Mouse (Mus musculus) spleen, postnatal 14 days (tissue): ENCODE measurements around the gene Gm21915.

ENCODE experiments used
- DNase-seq, 2 experiments: peaks; one replicate each; pipeline ENCODE4 v3.0.0; 2021 to 2022; ENCODE audit warnings: low spot score in 2 of 2

The Gm21915 gene

DNA sequence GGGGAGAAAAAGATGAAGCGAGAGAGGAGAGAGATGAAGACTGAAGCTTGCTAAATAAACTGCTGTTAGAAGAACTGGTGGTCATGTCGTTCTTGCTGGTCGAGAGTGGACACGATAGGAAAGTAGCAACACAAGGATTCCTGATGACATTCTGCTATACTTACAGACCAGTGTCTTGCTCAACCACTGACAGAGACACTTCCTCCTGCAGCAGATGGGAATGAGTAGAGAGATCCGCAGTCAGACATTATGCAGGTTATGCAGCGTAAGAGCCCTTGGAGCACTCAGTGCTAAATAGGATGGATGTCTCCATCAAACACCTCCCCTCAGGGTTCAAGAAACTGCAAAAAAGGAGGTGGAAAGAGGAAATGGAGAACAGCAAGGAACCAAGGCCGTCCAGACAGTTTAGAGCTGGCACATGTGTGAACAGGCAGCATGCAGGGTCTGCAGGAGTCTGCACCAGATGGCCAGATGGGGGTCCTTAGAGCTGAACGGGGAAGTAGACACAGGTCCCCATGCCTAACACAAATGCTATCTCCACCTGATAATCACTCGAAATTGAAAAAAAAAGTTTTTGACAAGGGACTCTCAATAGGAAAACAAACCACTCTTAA, 4.1 kb upstream of the Gm21915 start:
- no peak for DNase-seq

GRCm38 (mm10) chr9:40671323-40671930, 1.0 kb downstream of the Gm21915 start:
- no peak for DNase-seq

- DNase-seq = no peak
Observed at GRCm38 (mm10) chr9:40675203-40675958, 5.0 kb downstream of the Gm21915 start.

DNA sequence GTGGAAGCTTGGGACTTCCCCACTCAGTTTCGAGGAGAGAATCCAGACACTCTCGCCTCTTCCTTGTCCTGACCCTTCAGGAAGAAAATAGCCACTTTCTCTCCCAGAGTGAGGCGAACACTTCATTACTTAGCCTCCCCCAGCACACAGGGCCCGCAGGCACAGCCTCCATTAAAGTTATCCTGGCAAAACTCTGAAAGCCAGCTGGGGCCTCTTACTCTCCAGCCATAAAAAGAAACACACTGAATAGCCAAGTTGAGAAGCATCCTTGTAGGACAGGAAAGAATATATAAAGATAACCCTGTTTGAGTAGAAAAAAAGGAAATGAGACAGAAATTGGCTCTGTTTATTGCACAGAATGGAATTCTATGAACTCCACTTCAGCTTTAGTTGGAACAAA, 8.2 kb downstream of the Gm21915 start:
- no peak for DNase-seq

DNA sequence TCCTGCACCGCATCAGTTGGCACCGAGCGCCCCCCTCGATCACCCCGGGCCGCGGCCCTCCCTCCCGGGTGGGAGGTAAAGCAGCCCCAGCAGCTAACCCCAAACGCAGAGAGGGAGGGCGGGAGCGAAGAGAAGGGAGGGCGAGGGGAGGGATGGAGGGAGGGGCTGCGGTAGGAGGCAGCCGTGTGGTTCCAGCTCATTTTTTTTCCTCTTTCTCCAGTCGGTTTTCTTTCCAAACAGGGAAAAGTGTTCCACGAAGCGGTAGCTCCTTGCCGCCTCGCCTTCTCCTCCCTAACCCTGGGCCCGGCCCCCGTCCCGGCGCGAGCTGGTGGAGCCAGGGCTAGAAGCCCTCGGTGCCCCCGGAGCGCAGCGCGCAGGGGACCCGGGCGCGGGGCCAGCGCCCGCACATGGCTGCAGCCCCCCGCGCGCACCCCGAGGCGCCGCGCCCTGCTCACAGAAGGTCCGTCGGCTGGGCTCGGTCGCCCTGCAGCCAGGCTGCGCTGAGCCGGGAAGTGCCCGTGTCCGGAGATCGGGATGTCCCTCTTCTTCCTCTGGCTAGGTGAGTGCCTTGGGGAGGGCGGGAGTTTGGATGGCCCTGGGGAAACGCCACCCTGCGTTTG, 15.5 kb downstream of the Gm21915 start, which contains the start of gene Clmp:
Gene Clmp (plus strand): TSS at position 162 of the 620 bp plus-strand sequence.
- no peak for DNase-seq

DNA sequence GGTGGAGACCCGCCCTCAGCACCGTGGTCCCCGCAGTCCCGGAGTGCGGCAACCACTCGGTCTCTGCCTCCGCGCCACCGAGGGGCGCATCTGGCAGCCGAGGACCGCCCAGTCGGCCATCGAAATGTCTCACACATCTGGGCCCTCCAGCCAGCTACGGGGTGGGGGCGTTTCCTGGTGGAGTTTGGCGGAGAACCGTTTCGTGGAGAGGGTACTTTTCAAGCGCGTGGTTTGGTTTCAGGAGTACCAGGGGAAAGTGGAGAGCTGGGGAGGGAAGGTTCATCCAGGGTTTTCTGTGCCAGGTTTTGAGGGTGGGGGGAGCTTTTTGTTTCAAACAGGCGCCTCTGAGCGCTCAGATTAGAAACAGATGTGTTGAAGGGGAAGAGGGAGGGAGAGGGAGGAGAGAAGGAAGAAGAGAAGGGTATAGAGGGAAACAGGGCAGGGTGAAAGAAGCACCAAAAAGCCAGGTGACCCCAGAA, 16.0 kb downstream of the Gm21915 start:
- no peak for DNase-seq

DNA sequence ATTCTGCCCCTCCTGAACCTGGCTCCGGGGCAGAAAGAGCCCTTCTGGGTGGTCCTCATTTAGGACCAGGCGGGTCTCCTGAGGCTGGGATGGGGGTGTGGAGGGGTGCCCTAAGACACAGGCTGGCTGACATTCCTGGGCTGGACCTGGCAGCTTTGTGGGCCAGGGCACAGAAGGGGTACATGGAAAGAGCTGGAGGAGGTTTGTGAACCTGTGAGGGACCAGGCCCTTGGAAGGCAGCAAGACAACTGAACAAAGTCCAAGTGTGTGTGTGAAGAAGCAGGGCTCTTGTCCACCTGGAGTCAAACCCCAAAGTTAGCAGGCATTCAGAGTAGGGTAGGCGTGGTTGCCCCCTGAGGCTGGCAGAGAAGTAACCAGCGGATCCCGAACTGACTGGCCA, 16.6 kb downstream of the Gm21915 start:
- DNase-seq = no peak

- no peak for DNase-seq
Observed at GRCm38 (mm10) chr9:40687553-40687952, 17.1 kb downstream of the Gm21915 start.

GRCm38 (mm10) chr9:40690511-40690910, 20.1 kb downstream of the Gm21915 start:
- DNase-seq = no peak

DNA sequence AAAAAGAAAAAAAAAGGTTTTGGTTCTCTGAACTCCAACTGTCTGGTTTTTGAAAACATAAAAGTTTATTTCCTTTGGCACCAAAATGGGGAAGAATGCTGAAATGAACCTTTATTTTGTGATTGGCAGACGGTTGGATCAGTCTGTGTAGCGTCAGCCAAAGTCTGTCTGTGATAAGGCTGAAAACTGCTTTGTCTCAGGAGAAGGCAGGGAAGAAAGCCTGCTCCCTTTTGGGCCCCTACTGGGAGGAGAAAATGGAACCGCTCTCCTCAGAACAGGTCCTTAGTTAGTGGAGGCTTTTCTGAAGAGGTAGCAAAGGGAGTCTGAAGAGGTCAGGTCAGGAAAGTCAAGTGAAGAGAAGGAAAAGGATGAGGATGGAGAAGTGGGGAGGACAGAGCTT, 22.6 kb downstream of the Gm21915 start:
- no peak for DNase-seq

GRCm38 (mm10) chr9:40693768-40694167, 23.4 kb downstream of the Gm21915 start:
- DNase-seq = no peak

DNA sequence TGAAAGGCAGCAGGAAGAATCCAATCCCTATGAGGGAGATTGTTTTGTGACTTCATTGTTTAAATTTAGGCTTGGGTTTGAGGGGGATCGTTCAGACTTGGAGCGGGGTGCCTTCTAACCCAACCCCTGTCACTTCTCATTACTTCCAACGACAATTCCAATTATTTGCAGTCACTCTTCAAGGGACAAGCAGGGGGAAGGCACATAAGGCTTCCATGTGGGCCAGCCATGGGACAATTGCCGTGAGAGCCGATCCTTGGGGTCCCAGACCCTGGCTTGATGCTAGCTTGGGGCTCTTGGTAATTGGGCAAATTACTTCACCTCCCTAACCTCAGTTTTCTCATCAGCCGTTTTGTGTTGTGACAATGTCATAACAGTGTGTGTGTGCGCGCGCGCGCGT, 23.9 kb downstream of the Gm21915 start:
- DNase-seq = no peak

DNA sequence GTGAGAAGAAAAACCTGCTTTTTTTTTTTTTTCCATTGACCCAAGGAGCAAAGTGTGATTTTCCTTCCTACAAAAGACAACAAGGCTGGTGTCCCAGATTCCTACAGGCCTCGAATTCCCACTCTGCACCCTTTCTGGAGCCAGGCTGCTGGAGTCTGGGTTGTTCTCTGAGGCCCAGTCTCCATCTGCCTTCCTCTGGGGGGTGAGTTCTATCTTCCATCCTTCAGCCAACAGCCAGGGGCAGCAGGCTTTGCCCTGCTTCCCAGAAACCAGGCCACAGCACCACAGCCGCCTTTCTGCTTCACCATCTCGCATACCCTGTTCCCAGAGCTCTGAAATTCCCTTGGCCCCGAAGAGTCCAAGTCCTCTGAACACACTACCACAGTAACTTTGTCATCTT, 25.7 kb downstream of the Gm21915 start:
- DNase-seq = no peak

GRCm38 (mm10) chr9:40699194-40699593, 28.8 kb downstream of the Gm21915 start:
- no peak for DNase-seq

DNA sequence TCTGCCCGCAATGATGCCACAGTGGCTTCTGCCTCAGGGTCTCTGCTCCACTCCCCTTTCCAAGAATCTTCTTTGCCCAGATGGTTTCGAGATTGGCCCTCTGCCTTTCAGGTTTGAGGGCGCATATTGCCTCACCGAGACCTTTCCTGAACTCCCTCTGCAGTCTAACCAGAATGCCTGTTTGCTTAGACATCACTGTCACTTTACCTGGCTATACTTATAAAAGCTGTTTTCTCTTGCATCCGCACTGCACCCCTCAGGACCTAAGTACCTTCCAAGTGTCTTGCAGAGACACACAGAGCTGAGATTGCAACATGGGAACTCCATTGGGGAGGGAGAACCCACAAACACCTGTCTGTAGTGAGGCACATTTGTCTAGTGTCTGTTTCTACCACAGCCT, 29.8 kb downstream of the Gm21915 start:
- no peak for DNase-seq

DNA sequence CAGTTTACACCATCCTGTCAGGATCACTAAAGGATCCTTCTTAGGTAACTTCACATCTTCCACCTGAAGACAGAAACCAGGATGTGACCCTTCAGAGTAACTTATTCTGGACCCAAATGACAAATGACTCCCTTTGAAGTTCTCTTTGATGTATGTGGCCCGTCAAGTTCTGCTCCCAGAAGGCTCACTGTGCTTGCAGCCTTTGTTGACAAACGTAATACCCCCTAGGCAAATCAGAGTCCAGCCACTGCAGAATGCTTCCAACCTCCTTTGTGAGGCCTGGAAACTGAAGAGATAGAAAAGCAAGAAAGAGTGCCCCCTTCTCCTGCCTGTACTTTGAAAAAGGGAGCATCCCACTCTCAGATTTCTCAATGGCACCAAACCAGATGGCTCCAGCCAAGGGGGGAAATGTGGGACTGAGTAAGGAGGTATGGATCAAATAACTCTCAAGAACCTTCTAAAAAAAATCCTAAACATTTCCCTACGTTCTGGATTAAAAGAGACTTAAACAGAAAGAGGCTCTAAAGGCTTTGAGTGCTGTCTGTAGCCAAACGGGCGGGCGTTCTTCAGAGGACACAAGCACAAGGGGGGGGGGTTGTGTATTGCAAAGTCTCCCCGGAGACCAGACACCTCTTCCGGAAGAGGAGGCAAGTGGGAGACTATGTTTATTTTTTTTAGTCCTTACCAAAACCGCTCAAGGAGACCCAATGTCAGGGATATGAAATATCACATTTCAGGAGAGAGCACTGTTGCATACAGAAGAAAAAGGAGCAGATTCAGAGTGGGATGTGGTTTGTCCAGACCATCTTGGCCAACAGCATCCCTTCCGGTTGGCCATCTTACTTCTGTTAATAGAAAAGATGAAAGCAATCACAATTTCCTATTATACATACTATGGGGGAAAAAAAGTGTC, 34.2 kb downstream of the Gm21915 start:
- no peak for DNase-seq

- no peak for DNase-seq
Observed at GRCm38 (mm10) chr9:40708448-40709140, 38.2 kb downstream of the Gm21915 start.

- no peak for DNase-seq
Observed at GRCm38 (mm10) chr9:40709141-40709537, 38.7 kb downstream of the Gm21915 start.

DNA sequence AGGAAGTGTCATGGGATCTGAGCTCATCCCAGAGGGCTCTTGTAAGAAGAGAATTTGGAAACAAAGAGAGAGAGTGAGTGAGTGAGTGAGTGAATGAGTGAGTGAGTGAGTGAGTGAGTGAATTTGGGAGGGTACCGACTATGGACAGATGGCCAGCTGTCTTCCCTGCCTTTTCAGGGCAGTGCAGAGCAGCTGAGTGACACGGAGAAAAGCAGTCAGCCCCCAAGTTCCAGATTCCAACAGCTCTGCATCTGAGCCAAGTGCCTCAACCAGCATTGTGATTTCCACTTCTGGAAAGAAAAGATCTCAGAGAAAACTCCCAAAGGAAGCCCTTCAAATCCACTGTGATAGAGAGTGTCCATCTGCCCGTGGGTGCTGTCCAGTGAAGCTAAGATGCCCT, 39.2 kb downstream of the Gm21915 start:
- DNase-seq = no peak

GRCm38 (mm10) chr9:40709991-40710390, 39.6 kb downstream of the Gm21915 start:
- no peak for DNase-seq

DNA sequence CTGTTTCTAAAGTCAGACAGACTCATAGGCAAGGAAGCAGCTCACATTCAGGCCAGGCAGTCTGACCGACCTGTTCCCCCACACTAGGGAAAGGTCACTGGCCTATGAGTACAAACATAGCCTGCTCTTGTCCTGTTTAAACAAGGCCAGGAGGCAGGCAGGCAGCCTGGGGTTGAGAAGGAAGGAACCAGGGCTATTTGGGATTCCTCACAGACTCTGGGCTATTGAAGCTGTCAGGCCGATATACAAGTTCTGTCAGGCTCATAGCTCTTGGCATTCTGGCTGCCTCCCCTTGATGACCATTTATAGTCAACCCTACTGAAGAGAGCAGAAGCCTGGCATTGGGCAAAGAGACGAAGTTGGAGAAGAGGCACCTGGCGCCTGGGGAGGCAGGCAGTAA, 41.2 kb downstream of the Gm21915 start:
- DNase-seq = no peak
